Mouse (Mus musculus): ENCODE measurements around the gene Rapgef3. TPM values are rescaled to one million over a fixed set of nuclear protein-coding genes. Genes with fewer than 3 reads are reported as not detected.

The Rapgef3 gene
- polyA plus RNA-seq, 1 experiment from 2014 or later, result 6.2 TPM

GRCm38 (mm10) chr15:97789761-97790505 lies 22.2 kb upstream of the Rapgef3 start:
- H3K27me3 ChIP-seq, result no peaks in the 10 kb centered on the region
- H3K4me3 ChIP-seq (replicated peaks), result no peak overlapping the region
- H3K4me2 ChIP-seq, result no peak overlapping the region
- H3K9ac ChIP-seq, result no peak overlapping the region
- peaks cover 18% of the 10 kb centered on the region for H3K4me1 ChIP-seq
- ATAC-seq (ENCODE audit: low FRiP score), result no peak
- H3K27ac ChIP-seq, result no peak overlapping the region
- H3K9me3 ChIP-seq, result no peaks in the 10 kb centered on the region
- peaks cover 28% of the 10 kb centered on the region for H3K36me3 ChIP-seq (replicated peaks)
- 55% methylated on average over 20 of the region's 20 CpGs for WGBS

GRCm38 (mm10) chr15:97788821-97789220 lies 21.0 kb upstream of the Rapgef3 start:
- peak overlapping the region; percentile 14; the same call in 1 of the 2 replicates for H3K27ac ChIP-seq
- no peak overlapping the region for H3K4me2 ChIP-seq
- H3K36me3 ChIP-seq (replicated peaks), result peaks cover 17% of the 10 kb centered on the region
- no peak for ATAC-seq (ENCODE audit: low FRiP score)
- H3K4me3 ChIP-seq (replicated peaks), result no peak overlapping the region
- no peak overlapping the region for H3K9ac ChIP-seq
- no peaks in the 10 kb centered on the region for H3K27me3 ChIP-seq
- peaks cover 21% of the 10 kb centered on the region for H3K4me1 ChIP-seq
- WGBS, result 59% methylated on average over 6 of the region's 6 CpGs
- no peaks in the 10 kb centered on the region for H3K9me3 ChIP-seq

GRCm38 (mm10) chr15:97787799-97788667 lies 20.3 kb upstream of the Rapgef3 start:
- Histone ChIP-seq H3K9ac (no peak overlapping the region), H3K4me2 (no peak overlapping the region), H3K27ac (no peak overlapping the region), H3K4me3 (replicated peaks) (no peak overlapping the region), H3K4me1 (peaks cover 21% of the 10 kb centered on the region), H3K36me3 (replicated peaks) (peaks cover 9% of the 10 kb centered on the region), H3K27me3 (peaks cover 3% of the 10 kb centered on the region; the same call in 1 of the 2 replicates), H3K9me3 (no peaks in the 10 kb centered on the region)
- WGBS, result 68% methylated on average over 19 of the region's 19 CpGs
- no peak for ATAC-seq (ENCODE audit: low FRiP score)

- no peak overlapping the region for H3K27ac ChIP-seq
- no peak overlapping the region for H3K4me3 ChIP-seq (replicated peaks)
- WGBS, result 87% methylated on average over 7 of the region's 7 CpGs
- peaks cover 10% of the 10 kb centered on the region for H3K27me3 ChIP-seq
- H3K9ac ChIP-seq, result no peak overlapping the region
- H3K9me3 ChIP-seq, result no peaks in the 10 kb centered on the region
- ATAC-seq (ENCODE audit: low FRiP score), result no peak
- H3K4me1 ChIP-seq, result peaks cover 27% of the 10 kb centered on the region
- 0 out of 2 replicates have a peak, but pooled peaks cover 5% of the 10 kb centered on the region for H3K36me3 ChIP-seq (replicated peaks)
- H3K4me2 ChIP-seq, result no peak overlapping the region
These were observed 19.5 kb upstream of the Rapgef3 start for GRCm38 (mm10) chr15:97787148-97787798.

GRCm38 (mm10) chr15:97786412-97787112 lies 18.8 kb upstream of the Rapgef3 start:
- no peak for ATAC-seq (ENCODE audit: low FRiP score)
- whole genome bisulfite sequencing, result 82% methylated on average over 10 of the region's 10 CpGs
- Histone ChIP-seq H3K9me3 (no peaks in the 10 kb centered on the region), H3K9ac (no peak overlapping the region), H3K36me3 (replicated peaks) (0 out of 2 replicates have a peak, but pooled peaks cover 5% of the 10 kb centered on the region), H3K4me2 (no peak overlapping the region), H3K4me1 (peaks cover 34% of the 10 kb centered on the region), H3K27ac (no peak overlapping the region), H3K4me3 (replicated peaks) (no peak overlapping the region), H3K27me3 (peaks cover 18% of the 10 kb centered on the region)

- H3K4me2 ChIP-seq, result no peak overlapping the region
- H3K9me3 ChIP-seq, result no peaks in the 10 kb centered on the region
- H3K27me3 ChIP-seq, result peaks cover 22% of the 10 kb centered on the region
- no peak overlapping the region for H3K9ac ChIP-seq
- WGBS, result 87% methylated on average over 9 of the region's 9 CpGs
- no peak for ATAC-seq (ENCODE audit: low FRiP score)
- H3K27ac ChIP-seq, result no peak overlapping the region
- no peak overlapping the region for H3K4me3 ChIP-seq (replicated peaks)
- 0 out of 2 replicates have a peak, but pooled peaks cover 1% of the 10 kb centered on the region for H3K36me3 ChIP-seq (replicated peaks)
- H3K4me1 ChIP-seq, result peaks cover 34% of the 10 kb centered on the region
These were observed 18.1 kb upstream of the Rapgef3 start for GRCm38 (mm10) chr15:97785731-97786411.

GRCm38 (mm10) chr15:97784561-97785161 lies 16.9 kb upstream of the Rapgef3 start:
- peak overlapping the region; percentile 82 for H3K4me2 ChIP-seq
- peak overlapping the region; percentile 67 for H3K4me3 ChIP-seq (replicated peaks)
- WGBS, result 4% methylated on average over 45 of the region's 45 CpGs
- no peaks in the 10 kb centered on the region for H3K36me3 ChIP-seq (replicated peaks)
- peak overlapping the region; percentile 77 for H3K9ac ChIP-seq
- ATAC-seq (ENCODE audit: low FRiP score), result peak; percentile 66
- no peaks in the 10 kb centered on the region for H3K9me3 ChIP-seq
- H3K27ac ChIP-seq, result 0 out of 2 replicates have a peak overlapping the region, but pooled peaks have one; percentile 33
- peaks cover 34% of the 10 kb centered on the region for H3K4me1 ChIP-seq
- peaks cover 25% of the 10 kb centered on the region for H3K27me3 ChIP-seq

- Histone ChIP-seq H3K27ac (0 out of 2 replicates have a peak overlapping the region, but pooled peaks have one; percentile 33), H3K36me3 (replicated peaks) (no peaks in the 10 kb centered on the region), H3K4me1 (peaks cover 34% of the 10 kb centered on the region), H3K9ac (peak overlapping the region; percentile 77), H3K4me2 (peak overlapping the region; percentile 82), H3K4me3 (replicated peaks) (peak overlapping the region; percentile 67), H3K9me3 (no peaks in the 10 kb centered on the region), H3K27me3 (peaks cover 25% of the 10 kb centered on the region)
- 5% methylated on average over 27 of the region's 39 CpGs for WGBS
- ATAC-seq (ENCODE audit: low FRiP score), result peak; percentile 86
These were observed 16.4 kb upstream of the Rapgef3 start for GRCm38 (mm10) chr15:97784092-97784559.

GRCm38 (mm10) chr15:97782749-97783105 lies 15.0 kb upstream of the Rapgef3 start:
- WGBS, result 5% methylated on average over 9 of the region's 9 CpGs
- no peak overlapping the region for H3K27ac ChIP-seq

GRCm38 (mm10) chr15:97781961-97782748 lies 14.4 kb upstream of the Rapgef3 start:
- H3K4me1 ChIP-seq, result peaks cover 21% of the 10 kb centered on the region
- H3K27me3 ChIP-seq, result peaks cover 25% of the 10 kb centered on the region
- no peak for ATAC-seq (ENCODE audit: low FRiP score)
- no peak overlapping the region for H3K27ac ChIP-seq
- no peak overlapping the region for H3K4me3 ChIP-seq (replicated peaks)
- H3K9me3 ChIP-seq, result no peaks in the 10 kb centered on the region
- 7% methylated on average over 24 of the region's 24 CpGs for WGBS
- H3K9ac ChIP-seq, result no peak overlapping the region
- no peaks in the 10 kb centered on the region for H3K36me3 ChIP-seq (replicated peaks)
- H3K4me2 ChIP-seq, result peak overlapping the region; percentile 28

More at GRCm38 (mm10) chr15:97782749-97783105, 15.0 kb upstream of the Rapgef3 start:
- no peak for ATAC-seq (ENCODE audit: low FRiP score)
- no peak overlapping the region for H3K4me3 ChIP-seq (replicated peaks)
- peaks cover 21% of the 10 kb centered on the region for H3K4me1 ChIP-seq
- H3K36me3 ChIP-seq (replicated peaks), result no peaks in the 10 kb centered on the region
- H3K4me2 ChIP-seq, result peak overlapping the region; percentile 28
- peaks cover 25% of the 10 kb centered on the region for H3K27me3 ChIP-seq
- H3K9me3 ChIP-seq, result no peaks in the 10 kb centered on the region
- no peak overlapping the region for H3K9ac ChIP-seq
